Mouse (Mus musculus) CH12.LX (cell line): ENCODE results near the gene Pcdh15. TPM values are rescaled to one million over a fixed set of nuclear protein-coding genes. Genes with fewer than 3 reads are reported as not detected.

ENCODE experiments used
- DNase-seq: peaks from one replicate; pipeline ENCODE4 v3.0.0-alpha.2; 2013; ENCODE audit errors: extremely low read depth
- H3K27ac ChIP-seq: 2 replicates; pipeline ENCODE4 v1.5.1; 2012; ENCODE audit warnings: low read depth, mild to moderate bottlenecking, control low read depth, moderate library complexity; ENCODE audit not compliant: insufficient read depth
- H3K27me3 ChIP-seq: replicated peaks from 2 replicates; pipeline ENCODE3; 2012; ENCODE audit warnings: inconsistent platforms
- H3K36me3 ChIP-seq, 2 experiments: replicated peaks in 1 of 2; 2 replicates each; pipeline versions ENCODE3 to v1.6.1; 2012; ENCODE audit warnings: inconsistent platforms in 1 of 2, low read length in 1 of 2, mild to moderate bottlenecking in 1 of 2, mixed read lengths in 1 of 2, moderate library complexity in 1 of 2; ENCODE audit not compliant: control insufficient read depth in 1 of 2, insufficient read depth in 1 of 2
- H3K4me1 ChIP-seq, 2 experiments: 2 replicates each; pipeline ENCODE4 v1.6.1; 2012; ENCODE audit warnings: inconsistent platforms in 1 of 2, moderate library complexity in 1 of 2; ENCODE audit not compliant: insufficient read depth in 2 of 2, control insufficient read depth in 1 of 2
- H3K4me2 ChIP-seq: 2 replicates; pipeline ENCODE4 v1.6.1; 2012; ENCODE audit warnings: low read depth, mild to moderate bottlenecking, control low read depth; ENCODE audit not compliant: poor library complexity, insufficient read depth, severe bottlenecking
- H3K4me3 ChIP-seq, 3 experiments: fragments of 150-350 bp in 1 of 3; sonication (generic) in 1 of 3; replicated peaks in 1 of 3; 2 replicates each; pipeline versions ENCODE3 to v1.5.1; 2011 to 2012; ENCODE audit warnings: low read depth in 2 of 3, low read length in 2 of 3, mild to moderate bottlenecking in 2 of 3, moderate library complexity in 2 of 3, control low read depth in 1 of 3, improper control_type of control experiment in 1 of 3, inconsistent platforms in 1 of 3, mixed read lengths in 1 of 3; ENCODE audit not compliant: poor library complexity in 1 of 3
- H3K79me2 ChIP-seq: replicated peaks from 2 replicates; pipeline ENCODE4 v1.6.1; 2012; ENCODE audit warnings: mild to moderate bottlenecking, moderate library complexity; ENCODE audit not compliant: control insufficient read depth, poor library complexity, insufficient read depth, severe bottlenecking; ENCODE audit errors: extremely low read depth
- H3K9ac ChIP-seq: 2 replicates; pipeline ENCODE4 v1.6.1; 2012; ENCODE audit warnings: low read depth, mild to moderate bottlenecking, control low read depth, moderate library complexity; ENCODE audit not compliant: insufficient read depth
- H3K9me3 ChIP-seq: replicated peaks from 2 replicates; pipeline ENCODE3; 2012; ENCODE audit warnings: low read length, inconsistent platforms, mixed read lengths
- BHLHE40 ChIP-seq: IDR thresholded peaks from 2 replicates; pipeline ENCODE4 v1.6.1; 2011; ENCODE audit warnings: mild to moderate bottlenecking, low read depth, low read length, improper control_type of control experiment
- CHD2 ChIP-seq: IDR thresholded peaks from 2 replicates; pipeline ENCODE4 v1.6.1; 2011; ENCODE audit warnings: low read length, improper control_type of control experiment
- CTCF ChIP-seq, 2 experiments: IDR thresholded peaks in 1 of 2; conservative IDR thresholded peaks in 1 of 2; 2 replicates each; pipeline ENCODE4 v1.5.1; 2011 to 2012; ENCODE audit warnings: low read depth in 2 of 2, low read length in 2 of 2, improper control_type of control experiment in 1 of 2, inconsistent platforms in 1 of 2, mild to moderate bottlenecking in 1 of 2, moderate library complexity in 1 of 2
- E2F4 ChIP-seq: IDR thresholded peaks from 2 replicates; pipeline ENCODE4 v1.6.1; 2011; ENCODE audit warnings: low read depth, low read length, improper control_type of control experiment; ENCODE audit not compliant: insufficient replicate concordance
- EP300 ChIP-seq: IDR thresholded peaks from 2 replicates; pipeline ENCODE4 v1.6.1; 2011; ENCODE audit warnings: low read length, improper control_type of control experiment
- GABPA ChIP-seq: IDR thresholded peaks from 2 replicates; pipeline ENCODE4 v1.6.1; 2012; ENCODE audit warnings: low read depth, low read length, improper control_type of control experiment, inconsistent platforms; ENCODE audit not compliant: insufficient replicate concordance
- HCFC1 ChIP-seq: IDR thresholded peaks from 2 replicates; pipeline ENCODE4 v1.6.1; 2012; ENCODE audit warnings: low read depth, mild to moderate bottlenecking, inconsistent platforms, low read length, improper control_type of control experiment
- IRF4 ChIP-seq: IDR thresholded peaks from 2 replicates; pipeline ENCODE4 v1.6.1; 2014; ENCODE audit warnings: low read depth, mild to moderate bottlenecking, inconsistent platforms, low read length, improper control_type of control experiment
- JUN ChIP-seq: IDR thresholded peaks from 2 replicates; pipeline ENCODE4 v1.6.1; 2011; ENCODE audit warnings: low read depth, mild to moderate bottlenecking, low read length, improper control_type of control experiment, moderate library complexity; ENCODE audit not compliant: insufficient read depth
- JUND ChIP-seq: conservative IDR thresholded peaks from 2 replicates; pipeline ENCODE4 v1.6.1; 2011; ENCODE audit warnings: low read depth, low read length, improper control_type of control experiment
- KAT2A ChIP-seq: IDR thresholded peaks from 2 replicates; pipeline ENCODE4 v1.6.1; 2012; ENCODE audit warnings: low read length, improper control_type of control experiment, inconsistent platforms; ENCODE audit not compliant: insufficient replicate concordance
- MAFK ChIP-seq: IDR thresholded peaks from 2 replicates; pipeline ENCODE4 v1.6.1; 2011; ENCODE audit warnings: low read length, improper control_type of control experiment; ENCODE audit not compliant: insufficient replicate concordance
- MAX ChIP-seq: IDR thresholded peaks from 2 replicates; pipeline ENCODE4 v1.6.1; 2011; ENCODE audit warnings: low read length, improper control_type of control experiment
- MAZ ChIP-seq: IDR thresholded peaks from 2 replicates; pipeline ENCODE4 v1.6.1; 2012; ENCODE audit warnings: low read depth, mild to moderate bottlenecking, inconsistent platforms, low read length, improper control_type of control experiment, moderate library complexity
- MEF2A ChIP-seq: IDR thresholded peaks from 2 replicates; pipeline ENCODE4 v1.6.1; 2014; ENCODE audit warnings: low read depth, mild to moderate bottlenecking, inconsistent platforms, low read length, improper control_type of control experiment, borderline replicate concordance
- MXI1 ChIP-seq: IDR thresholded peaks from 2 replicates; pipeline ENCODE4 v1.6.1; 2011; ENCODE audit warnings: mild to moderate bottlenecking, low read depth, low read length, improper control_type of control experiment
- MYC ChIP-seq: IDR thresholded peaks from 2 replicates; pipeline ENCODE4 v1.6.1; 2011; ENCODE audit warnings: low read depth, mild to moderate bottlenecking, improper control_type of control experiment, low read length
- NELFE ChIP-seq: IDR thresholded peaks from 2 replicates; pipeline ENCODE4 v1.6.1; 2011; ENCODE audit warnings: low read depth, low read length, improper control_type of control experiment
- NRF1 ChIP-seq: IDR thresholded peaks from 2 replicates; pipeline ENCODE4 v1.6.1; 2014; ENCODE audit warnings: low read depth, mild to moderate bottlenecking, inconsistent platforms, low read length, improper control_type of control experiment, moderate library complexity
- PAX5 ChIP-seq: IDR thresholded peaks from 2 replicates; pipeline ENCODE4 v1.6.1; 2012; ENCODE audit warnings: low read length, inconsistent platforms, mixed read lengths
- POLR2A ChIP-seq: IDR thresholded peaks from 2 replicates; pipeline ENCODE4 v1.6.1; 2011; ENCODE audit warnings: low read depth, mild to moderate bottlenecking, improper control_type of control experiment, low read length
- RAD21 ChIP-seq: IDR thresholded peaks from 2 replicates; pipeline ENCODE4 v1.6.1; 2011; ENCODE audit warnings: low read depth, mild to moderate bottlenecking, low read length, improper control_type of control experiment, moderate library complexity
- RCOR1 ChIP-seq: conservative IDR thresholded peaks from 2 replicates; pipeline ENCODE4 v1.6.1; 2012; ENCODE audit warnings: low read depth, mild to moderate bottlenecking, inconsistent platforms, low read length, improper control_type of control experiment
- SMC3 ChIP-seq: IDR thresholded peaks from 2 replicates; pipeline ENCODE4 v1.6.1; 2011; ENCODE audit warnings: low read depth, low read length, improper control_type of control experiment
- TCF12 ChIP-seq: IDR thresholded peaks from 2 replicates; pipeline ENCODE4 v1.6.1; 2014; ENCODE audit warnings: low read depth, mild to moderate bottlenecking, inconsistent platforms, low read length, improper control_type of control experiment
- UBTF ChIP-seq: IDR thresholded peaks from 2 replicates; pipeline ENCODE4 v1.6.1; 2012; ENCODE audit warnings: low read depth, mild to moderate bottlenecking, inconsistent platforms, low read length, improper control_type of control experiment, moderate library complexity
- USF1 ChIP-seq: IDR thresholded peaks from 2 replicates; pipeline ENCODE4 v1.6.1; 2014; ENCODE audit warnings: low read depth, mild to moderate bottlenecking, inconsistent platforms, low read length, improper control_type of control experiment
- ZC3H11A ChIP-seq: IDR thresholded peaks from 2 replicates; pipeline ENCODE4 v1.6.1; 2012; ENCODE audit warnings: low read depth, mild to moderate bottlenecking, inconsistent platforms, low read length, improper control_type of control experiment
- ZMIZ1 ChIP-seq: IDR thresholded peaks from 2 replicates; pipeline ENCODE4 v1.6.1; 2012; ENCODE audit warnings: low read depth, mild to moderate bottlenecking, inconsistent platforms, low read length, improper control_type of control experiment
- ZNF384 ChIP-seq: IDR thresholded peaks from 2 replicates; pipeline ENCODE4 v1.6.1; 2012; ENCODE audit warnings: low read depth, low read length, improper control_type of control experiment, inconsistent platforms
- dilution Hi-C: fragments of 300-500 bp; cut with MboI; formaldehyde crosslinking; loops from 2 replicates; pipeline ENCODE4 v1.14.3; 2020; ENCODE audit warnings: low sequenced_read_pairs; ENCODE audit not compliant: extremely low pct_unique_long_range_greater_than_20kb, extremely low pct_ligation_motif_present
- in situ Hi-C: fragments of 300-500 bp; cut with MboI; formaldehyde crosslinking; loops from 3 replicates; pipeline ENCODE4 v1.14.3; 2019; ENCODE audit warnings: low sequenced_read_pairs, low pct_ligation_motif_present, low pct_unique_long_range_greater_than_20kb, mixed read lengths
- polyA plus RNA-seq: library from polyadenylated mRNA; unstranded; fragments of >175 nt; gene quantifications from 2 replicates; pipeline ENCODE4 v1.2.1, GENCODE M21; 2012; ENCODE audit warnings: low read depth; ENCODE audit not compliant: insufficient read length
- total RNA-seq, 2 experiments: library from RNA; depleted of rRNA; stranded (reverse); fragments of 300-350 nt in 1 of 2; fragments of >200 nt in 1 of 2; gene quantifications; 2 replicates each; pipeline ENCODE4 v1.2.3; 2012 to 2014

Gene Pcdh15
- total and polyA plus RNA-seq, 3 experiments: not detected

- no peaks in the 10 kb centered on the region for H3K27me3 ChIP-seq
- in situ Hi-C loops: no loop called here
- dilution Hi-C loops: no loop called here
- no peak overlapping the region for H3K4me2 ChIP-seq
- no peak overlapping the region for H3K9ac ChIP-seq
- H3K4me1 ChIP-seq: no peaks in the 10 kb centered on the region
- no peak for DNase-seq
- no peak overlapping the region for H3K27ac ChIP-seq
- H3K9me3 ChIP-seq: no peaks in the 10 kb centered on the region
- no peaks in the 10 kb centered on the region for H3K79me2 ChIP-seq
- no peak overlapping the region for H3K4me3 ChIP-seq
- H3K36me3 ChIP-seq: no peaks in the 10 kb centered on the region
- TF ChIP-seq UBTF: no peak
- no peak for TF ChIP-seq E2F4
- TF ChIP-seq KAT2A: no peak
- no peak for TF ChIP-seq MAFK
- no peak for TF ChIP-seq IRF4
- TF ChIP-seq ZC3H11A: no peak
- no peak for TF ChIP-seq TCF12
- TF ChIP-seq, all 38 proteins: peak for 0
Observed at GRCm38 (mm10) chr10:74450069-74450468, 1350.9 kb downstream of the Pcdh15 start.

DNA sequence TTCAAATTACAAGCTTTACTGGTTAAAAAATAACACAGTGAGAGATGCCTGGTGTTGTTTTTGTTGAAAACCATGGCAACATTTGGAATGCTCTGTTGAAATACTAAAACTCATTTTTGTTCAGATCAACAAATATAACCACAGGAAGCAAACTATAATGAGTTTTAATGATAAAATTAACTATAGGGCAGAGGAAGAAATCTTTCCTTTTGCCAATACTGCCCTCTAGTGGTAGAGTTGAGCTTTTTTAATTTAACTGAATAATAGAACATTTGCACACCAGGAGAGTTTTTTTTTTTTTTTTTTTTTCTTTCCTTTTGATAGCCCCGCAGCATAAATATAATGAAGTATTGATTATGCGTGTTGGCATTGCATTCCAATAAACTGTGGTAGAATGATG, 1364.8 kb downstream of the Pcdh15 start:
- Histone ChIP-seq H3K27me3 (no peaks in the 10 kb centered on the region), H3K4me1 (no peaks in the 10 kb centered on the region), H3K4me2 (no peak overlapping the region), H3K9ac (no peak overlapping the region), H3K79me2 (no peaks in the 10 kb centered on the region), H3K36me3 (no peaks in the 10 kb centered on the region), H3K27ac (no peak overlapping the region), H3K4me3 (no peak overlapping the region), H3K9me3 (no peaks in the 10 kb centered on the region)
- DNase-seq: peak; percentile 29
- in situ Hi-C loops: no loop called here
- dilution Hi-C loops: no loop called here
- TF ChIP-seq PAX5 (no peak), ZNF384 (peak; percentile 84), EP300 (no peak), POLR2A (no peak), MAFK (no peak), JUN (no peak), CTCF (conservative IDR thresholded peaks at IDR 0.05 in 1 of 2, IDR thresholded peaks at IDR 0.05 in 1 of 2; ENCODE audit: low read depth in 2 of 2, low read length in 2 of 2) (peak in 1 of 2 experiments; percentile 65; a peak in 2 of 4 replicates), MYC (no peak), RCOR1 (no peak), HCFC1 (no peak), MAZ (no peak), MEF2A (no peak), CHD2 (no peak), UBTF (no peak), JUND (no peak), NRF1 (no peak), ZMIZ1 (no peak), MXI1 (no peak), BHLHE40 (no peak), MAX (no peak), USF1 (no peak), GABPA (no peak), SMC3 (no peak), RAD21 (peak; percentile 78), NELFE (no peak)
